ENCODE assay signal across 35 mouse cellular contexts in genomic region chr10:94174652-94175051, GRCm38 (mm10). TPM values are rescaled to one million over a fixed set of nuclear protein-coding genes. Genes with fewer than 3 reads are reported as not detected.
A peak's percentile ranks its signal among the peaks of the same experiment; 100 is the strongest.
DNase-seq lines count a peak whose midpoint lies in the region; ATAC-seq and TF ChIP-seq lines count a peak whose summit lies in the region.
"Had no signal": no experiment of that assay in that cellular context is flagged by ENCODE, and none has a peak within 500 bp of the region (broad histone marks: within the 10 kb centered on the region; RNA-seq: fewer than 3 reads in every experiment).

No protein-coding gene starts in this region.

- no peak for TF ChIP-seq POLR2A in liver, adult 2 months (IDR thresholded peaks at IDR 0.05; ENCODE audit: extremely low read depth, insufficient read depth, low read length)

- WGBS in liver, adult 2 months, result 18% methylated on average over 7 of the region's 7 CpGs
- WGBS in liver, embryonic 11.5 days, result 81% methylated on average over 7 of the region's 7 CpGs
- WGBS in intestine, embryonic 15.5 days, result 85% methylated on average over 7 of the region's 7 CpGs

- DNase-seq in adrenal gland, adult (ENCODE audit: inconsistent age in 2 of 2, low spot score in 1 of 2), result peak; percentile 23 to 68
- no peak for DNase-seq in adrenal gland, postnatal 25 days
- peak; percentile 55 for DNase-seq in liver, adult 2 months (ENCODE audit: extremely low read depth, low read depth, low spot score)
- DNase-seq in liver, embryonic 11.5 days (ENCODE audit: low spot score), result no peak
- DNase-seq in adipocyte (ENCODE audit: low spot score), result peak; percentile 21
- no peak for DNase-seq in gastrocnemius, adult 8-10 months (ENCODE audit: low spot score in 2 of 2)
- DNase-seq: cerebellum, adult 11-12 months; cerebellum, adult 9-11 months; embryo, embryonic 11 days; heart, postnatal 10 days; kidney, adult 18-20 months; kidney, postnatal 4 days; lung, embryonic 14.5 days; lung, postnatal 14 days; right cerebral cortex, adult 18-20 months; thymus, adult 2 months; thymus, postnatal 36 days had no signal

- no peak overlapping the region for H3K27ac ChIP-seq in liver, adult 2 months (replicated peaks; ENCODE audit: insufficient read depth, low read depth, low read length)
- H3K27ac ChIP-seq in liver, embryonic 11.5 days (ENCODE audit: low read depth, low read length), result no peak overlapping the region
- no peak overlapping the region for H3K27ac ChIP-seq in intestine, embryonic 15.5 days
- H3K27ac ChIP-seq: embryonic facial prominence, embryonic 13.5 days; forebrain, embryonic 10.5 days; forebrain, embryonic 15.5 days; heart, embryonic 13.5 days; hindbrain, embryonic 10.5 days; hindbrain, embryonic 15.5 days; kidney, postnatal 0 days; limb, embryonic 10.5 days; limb, embryonic 15.5 days; liver, embryonic 15.5 days; neural tube, embryonic 12.5 days; stomach, postnatal 0 days had no signal

- no peak overlapping the region for H3K4me3 ChIP-seq in liver, adult 2 months (ENCODE audit: insufficient read depth, low read depth, low read length)
- H3K4me3 ChIP-seq in liver, embryonic 11.5 days (ENCODE audit: low read depth, low read length), result no peak overlapping the region
- H3K4me3 ChIP-seq in intestine, embryonic 15.5 days (replicated peaks), result no peak overlapping the region
- H3K4me3 ChIP-seq: embryonic facial prominence, embryonic 13.5 days; forebrain, embryonic 10.5 days; forebrain, embryonic 15.5 days; heart, embryonic 13.5 days; hindbrain, embryonic 10.5 days; hindbrain, embryonic 15.5 days; limb, embryonic 10.5 days; limb, embryonic 15.5 days; liver, embryonic 15.5 days; neural tube, embryonic 12.5 days had no signal

- H3K36me3 ChIP-seq in liver, adult 2 months (ENCODE audit: control insufficient read depth, insufficient read depth, low read length), result peaks cover 33% of the 10 kb centered on the region
- H3K36me3 ChIP-seq in liver, embryonic 11.5 days (ENCODE audit: control insufficient read depth, insufficient read depth, low read length), result peaks cover 20% of the 10 kb centered on the region
- H3K36me3 ChIP-seq in intestine, embryonic 15.5 days, result peaks cover 17% of the 10 kb centered on the region

- ATAC-seq in liver, embryonic 11.5 days (replicated peaks; ENCODE audit: low FRiP score), result no peak
- no peak for ATAC-seq in intestine, embryonic 15.5 days
- no peak for ATAC-seq in CD4-positive, CD25-positive, alpha-beta regulatory T cell, adult 4 months
- ATAC-seq: forebrain, embryonic 15.5 days; inflammation-experienced regulatory T-cells, adult 6 months; midbrain, embryonic 16.5 days had no signal

- H3K9ac ChIP-seq in liver, adult 2 months (ENCODE audit: low read depth, low read length), result no peak overlapping the region
- no peak overlapping the region for H3K9ac ChIP-seq in liver, embryonic 11.5 days (ENCODE audit: low read depth, low read length)
- H3K9ac ChIP-seq in intestine, embryonic 15.5 days, result no peak overlapping the region
- H3K9ac ChIP-seq: embryonic facial prominence, embryonic 13.5 days; forebrain, embryonic 15.5 days; heart, embryonic 13.5 days; hindbrain, embryonic 15.5 days; limb, embryonic 15.5 days; liver, embryonic 15.5 days; lung, embryonic 14.5 days; neural tube, embryonic 12.5 days had no signal

- H3K4me1 ChIP-seq in liver, adult 2 months (ENCODE audit: control insufficient read depth, insufficient read depth, low read length), result peaks cover 3% of the 10 kb centered on the region; the same call in 1 of the 2 replicates
- no peaks in the 10 kb centered on the region for H3K4me1 ChIP-seq in liver, embryonic 11.5 days (replicated peaks; ENCODE audit: control insufficient read depth, insufficient read depth, low read length)
- H3K4me1 ChIP-seq in intestine, embryonic 15.5 days (replicated peaks), result 0 out of 2 replicates have a peak, but pooled peaks cover 2% of the 10 kb centered on the region
- H3K4me1 ChIP-seq: embryonic facial prominence, embryonic 13.5 days; limb, embryonic 10.5 days; limb, embryonic 15.5 days; liver, embryonic 15.5 days had no signal

- TF ChIP-seq CTCF in liver, adult 2 months (IDR thresholded peaks at IDR 0.05; ENCODE audit: low read depth, low read length), result no peak

- no peaks in the 10 kb centered on the region; the same call in 1 of the 2 replicates for H3K79me2 ChIP-seq in liver, adult 2 months (ENCODE audit: control insufficient read depth, insufficient read depth, low read length)

- H3K4me2 ChIP-seq in liver, embryonic 11.5 days, result no peak overlapping the region
- no peak overlapping the region for H3K4me2 ChIP-seq in intestine, embryonic 15.5 days (replicated peaks)
- H3K4me2 ChIP-seq: embryonic facial prominence, embryonic 13.5 days; forebrain, embryonic 15.5 days; heart, embryonic 13.5 days; hindbrain, embryonic 15.5 days; limb, embryonic 15.5 days; liver, embryonic 15.5 days; lung, embryonic 14.5 days; midbrain, embryonic 11.5 days; neural tube, embryonic 12.5 days had no signal

- H3K27me3 ChIP-seq in liver, adult 2 months (ENCODE audit: control insufficient read depth, insufficient read depth, low read length), result no peaks in the 10 kb centered on the region
- no peaks in the 10 kb centered on the region for H3K27me3 ChIP-seq in liver, embryonic 11.5 days (replicated peaks; ENCODE audit: control insufficient read depth, insufficient read depth, low read length)
- H3K27me3 ChIP-seq in intestine, embryonic 15.5 days (replicated peaks), result no peaks in the 10 kb centered on the region
- H3K27me3 ChIP-seq: embryonic facial prominence, embryonic 13.5 days; forebrain, embryonic 15.5 days; heart, embryonic 13.5 days; hindbrain, embryonic 15.5 days; limb, embryonic 15.5 days; liver, embryonic 15.5 days; neural tube, embryonic 12.5 days had no signal

- no peaks in the 10 kb centered on the region; the same call in 1 of the 2 replicates for H3K9me3 ChIP-seq in liver, embryonic 11.5 days (ENCODE audit: control insufficient read depth, low read length)
- H3K9me3 ChIP-seq in intestine, embryonic 15.5 days, result no peaks in the 10 kb centered on the region
- H3K9me3 ChIP-seq: embryonic facial prominence, embryonic 13.5 days; forebrain, embryonic 15.5 days; G1E; hindbrain, embryonic 15.5 days; limb, embryonic 10.5 days; limb, embryonic 15.5 days; liver, embryonic 15.5 days had no signal

RNA-seq across cellular contexts. Expression of gene Ndufa12, which starts 23.9 kb away (rescaled TPM):
- 316 and 367 TPM in 2 replicates for total RNA-seq in adrenal gland, postnatal 25 days (2021)
- total RNA-seq in liver, adult 2 months (2014; rRNA removed), result 205 and 237 TPM in 2 replicates
- 74.6 and 83.6 TPM in 2 replicates for polyA plus RNA-seq in liver, adult 2 months (2012; rRNA removed)
- 419 and 432 TPM in 2 replicates for polyA plus RNA-seq in liver, embryonic 11.5 days (2014; fragmentation: Nextera tagmentation; extraction: Ambion mirVana)
- polyA plus RNA-seq in intestine, embryonic 15.5 days (2015; fragmentation: Nextera tagmentation; extraction: Ambion mirVana), result 409 and 413 TPM in 2 replicates
- 100 to 1,000 TPM; 480 to 576 (median 508) TPM for total RNA-seq in gastrocnemius, adult 8-10 months (2022)
- polyA plus RNA-seq in CD4-positive, CD25-positive, alpha-beta regulatory T cell, adult 4 months (2017; shearing (Covaris generic)), result 100 to 1,000 TPM; 157 to 163 TPM

RNA-seq across cellular contexts. Expression of gene Nr2c1, which starts 26.8 kb away (rescaled TPM):
- total RNA-seq in adrenal gland, postnatal 25 days (2021), result 13.7 and 17.9 TPM in 2 replicates
- 6.4 and 8.3 TPM in 2 replicates for total RNA-seq in liver, adult 2 months (2014; rRNA removed)
- 3.4 and 3.7 TPM in 2 replicates for polyA plus RNA-seq in liver, adult 2 months (2012; rRNA removed)
- polyA plus RNA-seq in liver, embryonic 11.5 days (2014; fragmentation: Nextera tagmentation; extraction: Ambion mirVana), result 6.4 and 7.4 TPM in 2 replicates
- polyA plus RNA-seq in intestine, embryonic 15.5 days (2015; fragmentation: Nextera tagmentation; extraction: Ambion mirVana), result 8.3 and 9.0 TPM in 2 replicates
- 1 to 10 TPM; 5.5 to 5.9 (median 5.8) TPM for total RNA-seq in gastrocnemius, adult 8-10 months (2022)
- 1 to 10 TPM; 4.6 to 6.4 TPM for polyA plus RNA-seq in CD4-positive, CD25-positive, alpha-beta regulatory T cell, adult 4 months (2017; shearing (Covaris generic))

Comparison
In these comparisons a context has a peak if more than half of its experiments do, and no peak if none do; other contexts are left out.
1. DNase-seq: peak in adrenal gland, adult (2 of 2), liver, adult 2 months (single experiment) and adipocyte (single experiment); none in adrenal gland, postnatal 25 days (single experiment), liver, embryonic 11.5 days (single experiment) and gastrocnemius, adult 8-10 months (0 of 2).